ENCODE assay signal across 19 mouse cellular contexts in the genomic region with DNA sequence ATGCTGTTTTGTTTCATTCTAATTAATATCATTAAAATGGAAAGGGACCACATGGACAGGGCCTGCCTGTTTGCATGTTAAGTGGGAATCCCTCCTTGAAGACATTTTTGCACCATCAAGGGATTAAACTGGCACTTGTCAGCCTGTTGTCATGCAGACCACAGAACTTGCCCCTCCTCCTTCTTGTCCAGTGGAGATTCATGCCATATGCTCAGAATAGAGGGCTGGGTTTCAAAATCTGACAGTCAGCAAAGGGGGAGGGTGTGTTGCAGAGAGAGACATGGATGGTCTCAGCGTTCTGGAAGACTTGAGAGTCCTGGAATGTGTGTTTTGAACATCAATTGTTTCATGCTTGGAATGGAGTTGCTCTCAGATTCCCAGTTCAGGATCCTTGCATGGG.
A peak's percentile ranks its signal among the peaks of the same experiment; 100 is the strongest.
DNase-seq lines count a peak whose midpoint lies in the region; ATAC-seq lines count a peak whose summit lies in the region.
"Had no signal": no experiment of that assay in that cellular context is flagged by ENCODE, and none has a peak within 500 bp of the region (broad histone marks: within the 10 kb centered on the region; RNA-seq: fewer than 3 reads in every experiment).

No protein-coding gene starts in this region.

- no peak overlapping the region for H3K4me3 ChIP-seq in hindbrain, embryonic 11.5 days (ENCODE audit: low read depth, low read length)
- no peak overlapping the region for H3K4me3 ChIP-seq in hindbrain, embryonic 10.5 days
- H3K4me3 ChIP-seq in embryonic facial prominence, embryonic 11.5 days (ENCODE audit: low read depth, low read length) = no peak overlapping the region
- H3K4me3 ChIP-seq in hindbrain, embryonic 12.5 days = no peak overlapping the region
- H3K4me3 ChIP-seq in midbrain, embryonic 15.5 days = no peak overlapping the region
- H3K4me3 ChIP-seq: lung, embryonic 15.5 days; neural tube, embryonic 13.5 days had no signal

- no peaks in the 10 kb centered on the region for H3K27me3 ChIP-seq in hindbrain, embryonic 11.5 days (ENCODE audit: control insufficient read depth, insufficient read depth, low read length)
- H3K27me3 ChIP-seq in hindbrain, embryonic 10.5 days (ENCODE audit: insufficient read depth, poor library complexity, severe bottlenecking) = no peaks in the 10 kb centered on the region
- no peaks in the 10 kb centered on the region for H3K27me3 ChIP-seq in embryonic facial prominence, embryonic 11.5 days (ENCODE audit: control insufficient read depth, insufficient read depth, low read length)
- H3K27me3 ChIP-seq in hindbrain, embryonic 12.5 days = no peaks in the 10 kb centered on the region
- no peaks in the 10 kb centered on the region for H3K27me3 ChIP-seq in midbrain, embryonic 15.5 days (replicated peaks)
- H3K27me3 ChIP-seq: lung, embryonic 15.5 days; neural tube, embryonic 13.5 days had no signal

- peak; percentile 64 for ATAC-seq in hindbrain, embryonic 11.5 days (ENCODE audit: low FRiP score)
- ATAC-seq in embryonic facial prominence, embryonic 11.5 days (replicated peaks; ENCODE audit: insufficient number of reproducible peaks, low FRiP score, low TSS enrichment, low read depth) = peak; percentile 79; the same call in 1 of the 2 replicates
- peak; percentile 56; the same call in 1 of the 2 replicates for ATAC-seq in hindbrain, embryonic 12.5 days (ENCODE audit: low FRiP score)
- 0 out of 2 replicates have a peak, but pooled peaks have one; percentile 42 for ATAC-seq in midbrain, embryonic 15.5 days (replicated peaks)

- H3K9ac ChIP-seq in hindbrain, embryonic 11.5 days (ENCODE audit: low read depth, low read length) = no peak overlapping the region
- no peak overlapping the region for H3K9ac ChIP-seq in embryonic facial prominence, embryonic 11.5 days (replicated peaks; ENCODE audit: low read length)
- H3K9ac ChIP-seq in hindbrain, embryonic 12.5 days = no peak overlapping the region
- no peak overlapping the region for H3K9ac ChIP-seq in midbrain, embryonic 15.5 days
- H3K9ac ChIP-seq: lung, embryonic 15.5 days; neural tube, embryonic 13.5 days had no signal

- no peak overlapping the region for H3K27ac ChIP-seq in hindbrain, embryonic 11.5 days (ENCODE audit: low read depth, low read length)
- H3K27ac ChIP-seq in hindbrain, embryonic 10.5 days = no peak overlapping the region
- H3K27ac ChIP-seq in embryonic facial prominence, embryonic 11.5 days (replicated peaks; ENCODE audit: low read depth, low read length) = no peak overlapping the region
- H3K27ac ChIP-seq in hindbrain, embryonic 12.5 days = no peak overlapping the region
- no peak overlapping the region for H3K27ac ChIP-seq in midbrain, embryonic 15.5 days
- H3K27ac ChIP-seq: lung, embryonic 15.5 days; neural tube, embryonic 13.5 days; stomach, postnatal 0 days had no signal

- DNase-seq in hindbrain, embryonic 11.5 days (ENCODE audit: low spot score) = no peak
- DNase-seq in hindbrain, embryonic 10.5 days (ENCODE audit: low spot score) = no peak
- peak; percentile 8 for DNase-seq in embryonic facial prominence, embryonic 11.5 days (ENCODE audit: low spot score)
- DNase-seq in thymus, postnatal 4 days = no peak
- DNase-seq in left cerebral cortex, adult 11 months (ENCODE audit: low spot score) = no peak
- DNase-seq in kidney, adult 9 months = no peak
- DNase-seq: adrenal gland, postnatal 25 days; cerebellum, adult 11-12 months; gastrocnemius, postnatal 36 days; heart, postnatal 36 days; kidney, adult 18-20 months; spleen, adult 18-20 months had no signal

- no peaks in the 10 kb centered on the region for H3K9me3 ChIP-seq in hindbrain, embryonic 11.5 days (ENCODE audit: control insufficient read depth, low read length)
- no peaks in the 10 kb centered on the region for H3K9me3 ChIP-seq in hindbrain, embryonic 10.5 days
- no peaks in the 10 kb centered on the region for H3K9me3 ChIP-seq in embryonic facial prominence, embryonic 11.5 days (replicated peaks; ENCODE audit: control insufficient read depth, low read length)
- H3K9me3 ChIP-seq in hindbrain, embryonic 12.5 days (replicated peaks) = no peaks in the 10 kb centered on the region
- H3K9me3 ChIP-seq in midbrain, embryonic 15.5 days = no peaks in the 10 kb centered on the region
- H3K9me3 ChIP-seq: lung, embryonic 15.5 days; neural tube, embryonic 13.5 days had no signal

- 54% methylated on average over 1 of the region's 1 CpGs for WGBS in hindbrain, embryonic 11.5 days
- WGBS in hindbrain, embryonic 10.5 days = 41% methylated on average over 1 of the region's 1 CpGs
- 41% methylated on average over 1 of the region's 1 CpGs for WGBS in embryonic facial prominence, embryonic 11.5 days
- WGBS in hindbrain, embryonic 12.5 days = 46% methylated on average over 1 of the region's 1 CpGs
- 21% methylated on average over 1 of the region's 1 CpGs for WGBS in midbrain, embryonic 15.5 days

- no peak overlapping the region for H3K4me2 ChIP-seq in hindbrain, embryonic 11.5 days (replicated peaks; ENCODE audit: low read depth, low read length)
- no peak overlapping the region for H3K4me2 ChIP-seq in embryonic facial prominence, embryonic 11.5 days (ENCODE audit: low read depth, low read length)
- H3K4me2 ChIP-seq in hindbrain, embryonic 12.5 days (replicated peaks) = no peak overlapping the region
- no peak overlapping the region for H3K4me2 ChIP-seq in midbrain, embryonic 15.5 days
- H3K4me2 ChIP-seq: heart, embryonic 11.5 days; liver, embryonic 11.5 days; lung, embryonic 15.5 days; neural tube, embryonic 13.5 days had no signal

- no peaks in the 10 kb centered on the region for H3K4me1 ChIP-seq in hindbrain, embryonic 11.5 days (replicated peaks; ENCODE audit: control insufficient read depth, insufficient read depth, low read length)
- H3K4me1 ChIP-seq in hindbrain, embryonic 10.5 days (replicated peaks) = peaks cover 4% of the 10 kb centered on the region
- no peaks in the 10 kb centered on the region for H3K4me1 ChIP-seq in embryonic facial prominence, embryonic 11.5 days (ENCODE audit: control insufficient read depth, insufficient read depth, low read length)
- no peaks in the 10 kb centered on the region for H3K4me1 ChIP-seq in hindbrain, embryonic 12.5 days
- 0 out of 2 replicates have a peak, but pooled peaks cover 4% of the 10 kb centered on the region for H3K4me1 ChIP-seq in midbrain, embryonic 15.5 days
- H3K4me1 ChIP-seq: lung, embryonic 15.5 days; neural tube, embryonic 13.5 days had no signal

- H3K36me3 ChIP-seq in hindbrain, embryonic 11.5 days (ENCODE audit: control insufficient read depth, insufficient read depth, low read length) = no peaks in the 10 kb centered on the region
- no peaks in the 10 kb centered on the region for H3K36me3 ChIP-seq in hindbrain, embryonic 10.5 days
- H3K36me3 ChIP-seq in embryonic facial prominence, embryonic 11.5 days (replicated peaks; ENCODE audit: control insufficient read depth, insufficient read depth, low read depth, low read length) = no peaks in the 10 kb centered on the region
- H3K36me3 ChIP-seq in hindbrain, embryonic 12.5 days = no peaks in the 10 kb centered on the region
- no peaks in the 10 kb centered on the region for H3K36me3 ChIP-seq in midbrain, embryonic 15.5 days (replicated peaks)
- H3K36me3 ChIP-seq: lung, embryonic 15.5 days; neural tube, embryonic 13.5 days had no signal
